Mouse (Mus musculus) cerebellum, adult 8-10 months (tissue): ENCODE results near the gene Rab5c.

ENCODE experiments used
- DNase-seq: peaks from one replicate; pipeline ENCODE4 v3.0.0; 2022

Rab5c gene

DNA sequence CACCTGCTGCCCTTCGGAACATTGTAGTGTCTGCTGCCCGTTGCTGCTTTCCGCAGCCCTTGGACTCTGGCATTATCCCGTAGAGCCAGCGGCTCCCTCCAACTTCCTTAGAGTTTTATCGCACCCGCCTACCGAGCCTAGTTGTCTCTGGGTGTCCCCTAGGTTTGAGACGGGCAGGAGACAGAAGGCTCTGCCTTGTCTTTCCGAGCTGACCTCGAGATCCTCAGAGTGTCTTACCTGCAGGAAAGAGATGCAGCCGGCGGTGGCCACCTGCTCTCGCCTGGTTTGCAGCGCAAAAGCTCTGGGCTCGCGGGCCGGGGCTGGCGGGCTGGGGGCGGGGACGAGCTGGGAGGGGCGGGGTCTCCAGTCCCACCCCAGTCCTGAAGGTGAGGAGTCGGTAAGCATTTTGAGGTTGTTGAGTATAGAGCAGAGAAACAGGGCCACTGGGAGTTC is 45.8 kb downstream of the Rab5c start, which contains the start of gene Zfp385c:
TSS of gene Zfp385c (minus strand) at position 292 of the 453 bp plus-strand sequence.
- no peak for DNase-seq

DNA sequence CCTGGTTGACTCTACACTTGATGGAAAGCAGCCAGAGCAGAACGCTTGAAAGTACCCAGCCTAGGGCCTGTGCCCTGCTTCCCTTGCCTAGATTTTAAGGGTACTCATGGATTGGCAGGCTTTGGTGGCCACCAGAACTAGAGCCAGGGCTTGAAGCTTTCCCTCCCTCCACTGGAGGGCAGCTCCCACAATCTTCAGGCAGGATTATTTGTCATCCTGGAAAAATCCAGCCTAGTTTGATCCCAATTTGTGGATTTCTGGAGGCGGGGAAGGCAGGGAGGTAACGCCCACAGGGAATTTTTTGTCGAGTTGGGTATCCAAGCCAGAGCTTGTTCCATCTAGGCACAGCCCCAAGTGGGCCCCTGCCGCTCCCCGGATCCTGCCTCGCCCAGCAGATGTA is 47.6 kb downstream of the Rab5c start:
- DNase-seq = no peak

GRCm38 (mm10) chr11:100688443-100688842 is 49.6 kb downstream of the Rab5c start:
- no peak for DNase-seq

DNA sequence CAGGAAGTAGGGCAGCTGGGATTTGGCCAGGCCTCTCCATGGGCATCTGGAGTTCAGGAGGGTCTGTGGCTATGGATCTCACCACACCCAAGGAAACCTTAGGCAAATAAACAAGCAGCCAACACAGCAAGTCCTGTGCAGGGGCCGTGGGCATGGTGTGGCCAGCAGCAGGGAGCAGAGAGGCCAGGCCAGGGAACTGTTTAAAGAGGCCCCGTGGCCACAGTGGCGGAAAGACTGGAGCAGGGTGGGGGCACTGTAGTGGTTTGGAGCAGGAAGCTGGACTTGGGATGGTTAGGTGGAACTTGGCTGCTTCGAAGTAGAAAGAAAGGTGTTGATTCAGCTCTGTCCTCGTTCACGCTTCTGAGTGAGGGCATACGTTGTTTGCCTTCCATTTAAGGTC is 50.8 kb downstream of the Rab5c start:
- no peak for DNase-seq

- no peak for DNase-seq
These were observed 52.6 kb downstream of the Rab5c start for GRCm38 (mm10) chr11:100685371-100685770.

GRCm38 (mm10) chr11:100684084-100684483 is 53.9 kb downstream of the Rab5c start:
- no peak for DNase-seq

GRCm38 (mm10) chr11:100682526-100682925 is 55.5 kb downstream of the Rab5c start:
- no peak for DNase-seq

DNA sequence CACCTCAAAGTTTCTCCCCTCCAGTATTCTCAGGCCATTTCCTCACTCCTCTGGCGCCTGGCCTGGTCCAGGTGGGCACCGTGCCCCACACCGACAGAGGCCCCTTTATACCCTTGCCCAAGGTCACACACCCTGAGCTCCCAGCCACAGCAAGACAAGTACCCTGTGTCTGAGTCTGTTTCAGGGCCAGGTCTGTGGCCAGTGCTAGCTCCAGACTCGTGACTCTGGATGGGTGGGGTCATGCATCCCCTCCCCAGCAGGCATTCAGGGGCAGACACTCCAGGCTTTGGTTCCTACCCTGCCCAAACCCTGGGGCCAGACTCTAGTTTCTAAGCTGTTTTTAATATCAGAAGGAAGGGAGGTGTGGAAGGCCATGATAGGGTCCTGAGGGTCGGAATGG is 56.2 kb downstream of the Rab5c start:
- DNase-seq = no peak

- no peak for DNase-seq
These were observed 60.2 kb downstream of the Rab5c start for GRCm38 (mm10) chr11:100677810-100678209.

DNA sequence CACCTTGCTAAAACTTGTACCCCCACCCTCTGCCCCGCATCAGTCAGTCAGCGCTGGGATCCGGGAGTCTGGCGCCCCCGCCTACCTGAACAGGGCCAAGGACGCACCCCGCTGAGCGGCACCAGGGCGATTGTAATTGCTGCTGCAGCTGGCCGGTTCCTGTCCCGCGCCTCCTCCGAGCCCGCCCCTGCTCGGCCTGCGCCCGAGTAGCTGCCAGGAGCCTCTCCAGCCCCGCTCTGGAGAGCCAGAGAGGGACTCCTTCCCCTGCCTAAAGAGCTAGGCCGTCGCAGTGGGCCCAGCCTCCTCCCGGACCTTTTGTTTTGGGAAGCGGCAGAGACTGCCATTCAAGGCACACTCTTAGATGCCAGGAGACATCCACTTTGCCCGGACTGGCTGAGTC is 64.8 kb downstream of the Rab5c start:
- no peak for DNase-seq

GRCm38 (mm10) chr11:100671956-100672355 is 66.1 kb downstream of the Rab5c start:
- no peak for DNase-seq

- DNase-seq = no peak
These were observed 67.0 kb downstream of the Rab5c start for GRCm38 (mm10) chr11:100671049-100671448.
